Mouse (Mus musculus) forebrain, embryonic 14.5 days (tissue): ENCODE results near the gene Zfp566. TPM values are rescaled to one million over a fixed set of nuclear protein-coding genes. Genes with fewer than 3 reads are reported as not detected.

Experiments
- ATAC-seq: fragments of 200-750 bp; cut with Nextera tagmentation; 2 replicates; pipeline ENCODE4 v1.8.0; 2017; ENCODE audit warnings: mild to moderate bottlenecking, moderate library complexity
- DNase-seq: peaks from one replicate; pipeline ENCODE4 v3.0.0-alpha.2; 2015; ENCODE audit warnings: low spot score
- H3K27ac ChIP-seq: fragments of 300-500 bp; sonication (generic); 2 replicates; pipeline ENCODE4 v1.5.1; 2014; ENCODE audit warnings: low read depth, mild to moderate bottlenecking, control low read depth, low read length, moderate library complexity
- H3K27me3 ChIP-seq: fragments of 300-500 bp; sonication (generic); replicated peaks from 2 replicates; pipeline ENCODE4 v1.6.1; 2014; ENCODE audit warnings: low read length, control low read depth, mixed read lengths; ENCODE audit not compliant: control insufficient read depth, insufficient read depth
- H3K36me3 ChIP-seq: fragments of 300-500 bp; sonication (generic); 2 replicates; pipeline ENCODE4 v1.6.1; 2014; ENCODE audit warnings: low read length, control low read depth; ENCODE audit not compliant: control insufficient read depth, insufficient read depth
- H3K4me1 ChIP-seq: fragments of 300-500 bp; sonication (generic); 2 replicates; pipeline ENCODE4 v1.6.1; 2014; ENCODE audit warnings: antibody characterized with exemption, low read length, control low read depth; ENCODE audit not compliant: control insufficient read depth, insufficient read depth
- H3K4me2 ChIP-seq: fragments of 300-500 bp; sonication (generic); 2 replicates; pipeline ENCODE4 v1.6.1; 2014; ENCODE audit warnings: mild to moderate bottlenecking, control low read depth, low read length
- H3K4me3 ChIP-seq: fragments of 300-500 bp; sonication (generic); 2 replicates; pipeline ENCODE4 v1.5.1; 2014; ENCODE audit warnings: low read depth, low read length, control low read depth
- H3K9ac ChIP-seq: fragments of 300-500 bp; sonication (generic); 2 replicates; pipeline ENCODE4 v1.6.1; 2014; ENCODE audit warnings: mild to moderate bottlenecking, low read length, control low read depth, moderate library complexity
- H3K9me3 ChIP-seq: fragments of 300-500 bp; sonication (generic); replicated peaks from 2 replicates; pipeline ENCODE4 v1.6.1; 2016; ENCODE audit warnings: low read length, control low read depth, mixed read lengths; ENCODE audit not compliant: control insufficient read depth
- WGBS: fragments of 180-500 bp; shearing (Covaris S2); extraction: QIAGEN DNeasy Blood & Tissue Kit; methylation state at CpG from one replicate; pipeline ENCODE4 v1.1.7; 2014; 5-methylcytosine and 5-hydroxymethylcytosine counted together
- polyA plus RNA-seq: library from polyadenylated mRNA; unstranded; fragments of >200 nt; fragmentation: Nextera tagmentation; extraction: Ambion mirVana; gene quantifications from 2 replicates; pipeline ENCODE4 v1.2.1, GENCODE M21; 2014

Zfp566 gene
- polyA plus RNA-seq, 1 experiment from 2014 or later, result 18.7 TPM

DNA sequence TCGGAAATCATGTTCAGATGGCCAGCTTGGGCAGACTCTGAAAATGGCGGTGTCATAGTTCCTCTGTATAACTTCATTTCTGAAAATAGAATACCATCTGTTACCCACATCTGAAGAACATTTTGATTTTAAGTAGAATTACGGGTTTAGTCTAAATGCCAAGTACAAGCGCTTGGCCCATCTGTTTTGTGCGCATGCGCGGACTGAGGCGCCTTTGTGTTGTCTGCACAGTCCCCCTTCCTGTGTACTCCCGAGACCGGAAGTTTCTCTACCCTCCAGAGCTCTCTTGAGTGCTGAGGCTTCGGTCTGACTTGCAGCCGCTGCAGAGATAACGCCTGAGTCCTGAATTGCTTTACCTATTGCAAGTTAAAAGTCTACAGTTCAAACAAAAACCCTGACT is 9.0 kb upstream of the Zfp566 start:
- no peak for ATAC-seq

DNA sequence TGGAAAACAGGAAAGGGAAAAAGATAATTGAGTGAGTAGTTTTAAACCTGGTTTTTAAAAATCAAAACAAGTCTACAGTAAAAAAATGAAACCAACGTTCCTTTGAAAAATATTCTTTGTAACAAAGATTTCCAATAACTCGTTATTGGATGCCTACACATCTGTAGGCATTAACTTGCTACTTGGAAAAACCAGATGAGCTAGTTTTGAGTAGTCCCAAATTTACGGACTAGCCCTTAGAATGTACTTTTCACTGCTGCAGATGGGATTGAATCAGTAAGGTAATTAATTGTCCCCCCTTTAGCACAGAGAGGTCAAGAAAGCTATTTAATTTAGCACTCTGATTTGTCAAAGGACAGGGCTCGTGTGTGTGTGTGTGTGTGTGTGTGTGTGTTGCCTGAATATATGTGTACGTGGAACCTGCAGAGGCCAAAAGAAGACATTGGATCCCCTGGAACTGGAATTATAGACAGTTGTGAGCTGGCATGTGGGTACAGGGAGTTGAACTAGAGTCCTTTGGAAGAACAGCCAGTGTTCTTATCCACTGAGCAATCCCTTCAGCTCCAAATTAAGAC is 5.3 kb upstream of the Zfp566 start:
- peak overlapping the region; percentile 71 for H3K4me2 ChIP-seq
- H3K4me1 ChIP-seq, result peaks cover 8% of the 10 kb centered on the region
- 2% methylated on average over 5 of the region's 5 CpGs for WGBS
- peaks cover 15% of the 10 kb centered on the region for H3K36me3 ChIP-seq
- H3K9me3 ChIP-seq, result no peaks in the 10 kb centered on the region
- peak overlapping the region; percentile 63 for H3K4me3 ChIP-seq
- peak overlapping the region; percentile 99; the same call in 1 of the 2 replicates for H3K27ac ChIP-seq
- no peaks in the 10 kb centered on the region for H3K27me3 ChIP-seq
- ATAC-seq, result no peak
- peak overlapping the region; percentile 88 for H3K9ac ChIP-seq
- peak; percentile 22 for DNase-seq

More for the DNA sequence above, 9.0 kb upstream of the Zfp566 start:
- DNase-seq, result peak; percentile 74
- no peaks in the 10 kb centered on the region for H3K27me3 ChIP-seq
- H3K4me1 ChIP-seq, result peaks cover 6% of the 10 kb centered on the region
- 87% methylated on average over 13 of the region's 13 CpGs for WGBS
- no peak overlapping the region for H3K4me3 ChIP-seq
- H3K9ac ChIP-seq, result no peak overlapping the region
- peak overlapping the region; percentile 41; the same call in 1 of the 2 replicates for H3K27ac ChIP-seq
- peaks cover 45% of the 10 kb centered on the region for H3K36me3 ChIP-seq
- H3K4me2 ChIP-seq, result no peak overlapping the region
- peaks cover 8% of the 10 kb centered on the region; the same call in 1 of the 2 replicates for H3K9me3 ChIP-seq

DNA sequence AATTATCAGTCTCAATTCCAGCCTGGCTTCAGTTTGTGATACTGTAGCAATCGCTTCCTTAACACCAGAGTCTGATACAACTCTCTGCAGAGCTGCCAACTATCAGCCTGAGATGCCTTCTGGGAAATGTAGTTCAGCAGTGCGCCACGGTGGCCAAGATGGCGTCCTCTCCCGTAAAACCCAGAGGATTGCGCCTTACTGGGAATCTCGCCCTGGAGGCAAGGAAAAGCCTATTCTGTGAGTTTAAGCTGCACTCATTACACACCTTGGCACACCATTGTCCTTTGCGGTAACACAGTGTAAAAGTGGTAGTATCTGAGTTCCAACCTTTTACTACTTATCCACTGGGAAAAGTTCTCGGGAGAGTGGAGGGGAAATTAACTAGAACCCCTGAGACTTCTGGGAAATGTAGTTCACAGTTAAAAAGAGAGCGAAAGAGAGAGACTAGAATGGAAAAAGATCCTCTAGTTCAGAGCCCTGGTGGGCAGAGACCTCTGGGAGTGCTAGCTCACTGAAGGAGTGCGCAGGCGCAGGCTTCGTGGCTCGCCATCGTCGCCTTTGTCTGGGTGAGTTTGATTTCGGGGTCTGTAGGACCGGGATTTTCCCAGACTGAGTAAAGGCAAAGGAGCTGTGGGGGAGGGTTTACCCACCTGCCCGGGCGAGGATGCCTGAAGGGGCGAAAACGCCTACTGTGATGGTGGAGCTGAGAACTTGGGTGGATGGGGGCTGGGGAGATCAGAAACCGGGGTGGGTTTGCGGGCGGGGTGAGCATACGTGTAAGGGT is 4.5 kb upstream of the Zfp566 start, which contains the start of gene Zfp260:
TSS of gene Zfp260 (plus strand) at position 132 of the 784 bp plus-strand sequence.
- peak within 1 kb of the TSS; percentile 88 for H3K9ac ChIP-seq
- no peaks in the 10 kb centered on the region for H3K27me3 ChIP-seq
- H3K4me1 ChIP-seq, result peaks cover 8% of the 10 kb centered on the region
- peak within 1 kb of the TSS; percentile 99 for H3K27ac ChIP-seq
- peak within 1 kb of the TSS; percentile 71 for H3K4me2 ChIP-seq
- H3K4me3 ChIP-seq, result peak within 1 kb of the TSS; percentile 63
- DNase-seq (peak; percentile 99), ATAC-seq (peak; percentile 81)
- under 1% methylated on average over 26 of the region's 26 CpGs for WGBS
- H3K9me3 ChIP-seq, result no peaks in the 10 kb centered on the region
- peaks cover 8% of the 10 kb centered on the region for H3K36me3 ChIP-seq

DNA sequence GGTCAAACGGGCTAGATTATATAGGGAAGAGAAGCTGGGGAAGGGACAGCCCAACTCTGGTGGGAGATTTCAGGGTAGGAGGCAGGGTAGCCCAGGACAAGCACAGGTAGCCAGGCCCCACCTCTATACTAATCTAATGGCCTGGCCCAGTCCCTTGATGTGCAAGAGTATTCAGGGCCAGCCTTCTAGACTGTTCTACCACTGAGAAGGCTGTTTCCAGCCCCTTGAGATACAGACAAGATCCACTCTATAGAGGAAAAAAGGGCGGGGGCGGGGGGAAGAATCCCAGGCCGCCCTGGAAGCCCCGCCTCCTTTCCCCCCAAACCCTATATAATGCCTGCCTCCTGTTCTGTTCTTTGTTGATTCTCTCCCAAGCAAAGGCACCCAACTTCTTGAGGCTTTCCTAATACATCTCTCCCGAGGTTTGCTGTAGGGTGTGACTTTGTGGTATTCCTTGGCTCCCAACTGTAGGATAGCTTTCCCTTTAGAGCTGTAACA is 3.6 kb upstream of the Zfp566 start:
- ATAC-seq (no peak), DNase-seq (no peak)
- no peaks in the 10 kb centered on the region for H3K27me3 ChIP-seq
- peak overlapping the region; percentile 63; the same call in 1 of the 2 replicates for H3K4me3 ChIP-seq
- no peaks in the 10 kb centered on the region for H3K36me3 ChIP-seq
- peaks cover 14% of the 10 kb centered on the region for H3K4me1 ChIP-seq
- H3K9ac ChIP-seq, result peak overlapping the region; percentile 37; the same call in 1 of the 2 replicates
- WGBS, result 78% methylated on average over 6 of the region's 6 CpGs
- peak overlapping the region; percentile 71 for H3K4me2 ChIP-seq
- no peak overlapping the region for H3K27ac ChIP-seq
- no peaks in the 10 kb centered on the region for H3K9me3 ChIP-seq

DNA sequence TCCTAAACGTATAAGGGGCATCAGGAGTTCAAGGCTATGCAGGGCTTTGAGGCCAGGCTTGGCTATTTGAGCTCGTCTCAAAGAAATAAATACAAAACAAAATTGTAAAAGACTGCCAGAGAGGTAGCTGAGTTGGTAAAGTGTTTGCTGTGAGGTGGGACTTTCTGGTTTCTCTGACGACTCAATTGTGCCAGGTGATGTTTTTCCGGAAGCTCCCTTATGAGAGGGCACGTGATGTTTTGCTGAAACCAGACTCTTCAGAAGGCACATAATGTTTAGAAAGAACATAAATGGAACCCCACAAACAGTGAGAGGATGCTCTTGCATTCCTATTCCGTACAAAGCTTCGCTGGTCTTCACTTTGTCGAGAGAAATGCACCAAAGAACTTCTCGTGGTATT is 2.3 kb upstream of the Zfp566 start:
- 86% methylated on average over 9 of the region's 9 CpGs for WGBS
- no peak overlapping the region for H3K4me3 ChIP-seq
- ATAC-seq, result no peak
- H3K27ac ChIP-seq, result no peak overlapping the region
- no peaks in the 10 kb centered on the region for H3K27me3 ChIP-seq
- no peaks in the 10 kb centered on the region for H3K9me3 ChIP-seq
- no peak overlapping the region for H3K9ac ChIP-seq
- no peaks in the 10 kb centered on the region for H3K36me3 ChIP-seq
- no peak overlapping the region for H3K4me2 ChIP-seq
- no peak for DNase-seq
- H3K4me1 ChIP-seq, result peaks cover 26% of the 10 kb centered on the region

DNA sequence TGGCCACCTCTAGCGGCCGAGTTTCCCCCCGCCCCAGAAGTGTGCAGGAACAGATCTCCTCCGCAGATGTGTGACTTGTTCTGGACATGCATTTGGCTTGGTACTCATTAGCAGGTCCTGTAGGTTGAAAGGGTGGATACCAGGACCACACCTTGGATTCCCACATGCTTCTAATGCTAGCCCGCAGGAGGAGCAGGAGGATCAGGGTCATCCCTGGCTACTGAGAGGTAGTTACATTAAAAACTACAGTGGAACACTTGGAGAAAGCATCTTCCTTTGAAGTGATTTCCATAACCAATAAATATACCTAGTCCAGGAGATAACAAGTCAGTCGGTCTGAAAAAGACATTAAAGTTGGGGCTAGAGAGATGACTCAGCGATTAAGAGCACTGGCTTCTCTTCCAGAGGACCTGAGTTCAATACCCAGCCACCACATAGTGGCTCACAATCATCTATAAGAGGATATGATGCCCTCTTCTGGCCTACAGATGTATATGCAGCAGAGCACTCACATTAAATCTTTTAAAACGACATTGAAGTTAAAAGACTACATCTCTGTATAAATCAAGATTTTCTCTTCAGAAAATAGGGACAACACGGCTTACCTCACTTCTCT is 751 bp upstream of the Zfp566 start:
- Histone ChIP-seq H3K27ac (peak overlapping the region; percentile 87; the same call in 1 of the 2 replicates), H3K4me1 (peaks cover 24% of the 10 kb centered on the region), H3K36me3 (peaks cover 8% of the 10 kb centered on the region), H3K9ac (peak overlapping the region; percentile 79; the same call in 1 of the 2 replicates), H3K9me3 (no peaks in the 10 kb centered on the region), H3K27me3 (no peaks in the 10 kb centered on the region), H3K4me2 (peak overlapping the region; percentile 52), H3K4me3 (peak overlapping the region; percentile 64)
- WGBS, result 13% methylated on average over 9 of the region's 9 CpGs
- ATAC-seq (no peak), DNase-seq (peak; percentile 72)

DNA sequence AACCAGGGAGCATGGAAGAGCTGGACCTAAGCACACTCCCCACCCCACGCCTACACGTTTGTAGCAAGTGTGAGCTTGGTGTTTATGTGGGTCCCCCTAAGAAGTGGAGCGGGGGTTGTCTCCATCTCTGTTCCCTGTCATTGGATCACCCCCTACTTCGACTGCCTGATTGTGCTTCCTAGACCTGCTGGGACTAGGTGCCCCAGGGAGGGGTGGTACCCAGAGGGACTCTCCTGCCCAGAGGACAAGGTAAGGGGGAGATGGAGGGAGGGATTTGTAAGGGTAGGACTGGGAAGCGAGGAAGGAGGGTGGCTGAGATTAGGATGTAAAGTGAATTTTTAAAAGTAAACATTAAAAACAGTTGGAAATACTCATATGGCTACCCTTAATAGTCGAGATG is 922 bp downstream of the Zfp566 start:
- H3K9me3 ChIP-seq, result no peaks in the 10 kb centered on the region
- 12% methylated on average over 6 of the region's 6 CpGs for WGBS
- H3K9ac ChIP-seq, result peak overlapping the region; percentile 79
- H3K4me2 ChIP-seq, result peak overlapping the region; percentile 89
- no peaks in the 10 kb centered on the region for H3K27me3 ChIP-seq
- DNase-seq (peak; percentile 5), ATAC-seq (no peak)
- H3K27ac ChIP-seq, result peak overlapping the region; percentile 87; the same call in 1 of the 2 replicates
- peak overlapping the region; percentile 64 for H3K4me3 ChIP-seq
- H3K36me3 ChIP-seq, result peaks cover 24% of the 10 kb centered on the region
- peaks cover 21% of the 10 kb centered on the region for H3K4me1 ChIP-seq

DNA sequence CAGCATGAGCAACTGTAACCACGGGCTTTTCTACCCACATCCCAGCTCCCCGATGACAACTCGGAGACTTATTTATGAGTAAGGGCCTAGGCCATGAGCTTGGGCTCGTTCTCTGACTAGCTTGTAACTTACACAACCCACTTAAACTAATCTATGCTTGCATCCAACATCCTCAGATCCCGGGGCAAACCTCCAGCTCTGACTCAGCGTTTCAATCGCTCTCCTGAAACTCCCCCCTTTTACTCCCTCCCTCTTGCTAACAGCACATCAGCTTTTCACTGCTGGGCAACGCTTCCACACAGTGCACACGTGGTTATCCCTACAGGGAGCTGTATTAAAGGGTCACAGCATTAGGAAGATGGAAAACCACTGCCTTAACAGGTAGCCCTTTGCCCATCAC is 3.8 kb downstream of the Zfp566 start:
- Histone ChIP-seq H3K4me1 (peaks cover 18% of the 10 kb centered on the region), H3K9me3 (no peaks in the 10 kb centered on the region), H3K4me2 (no peak overlapping the region), H3K27me3 (no peaks in the 10 kb centered on the region), H3K36me3 (peaks cover 42% of the 10 kb centered on the region), H3K27ac (no peak overlapping the region), H3K9ac (no peak overlapping the region), H3K4me3 (no peak overlapping the region)
- DNase-seq (no peak), ATAC-seq (no peak)
- 94% methylated on average over 9 of the region's 9 CpGs for WGBS
